Mouse (Mus musculus) ES-E14 (cell line): ENCODE results near the gene Kif20b. TPM values are rescaled to one million over a fixed set of nuclear protein-coding genes. Genes with fewer than 3 reads are reported as not detected.
A peak's percentile ranks its signal among the peaks of the same experiment; 100 is the strongest.

ENCODE experiments used
- DNase-seq: peaks from one replicate; pipeline ENCODE4 v3.0.0-alpha.2; 2013; ENCODE audit warnings: low read depth, low spot score
- H3K27ac ChIP-seq: 2 replicates; pipeline ENCODE4 v1.5.1; 2012; ENCODE audit warnings: low read depth, mild to moderate bottlenecking, low read length, moderate library complexity, mixed read lengths; ENCODE audit not compliant: poor library complexity, insufficient read depth, severe bottlenecking
- H3K36me3 ChIP-seq: 2 replicates; pipeline ENCODE4 v1.6.1; 2012; ENCODE audit warnings: mild to moderate bottlenecking, low read length, moderate library complexity, mixed read lengths; ENCODE audit not compliant: control insufficient read depth, poor library complexity, insufficient read depth, severe bottlenecking
- H3K4me1 ChIP-seq, 2 experiments: fragments of 150-350 bp in 1 of 2; sonication (generic) in 1 of 2; 2 replicates each; pipeline ENCODE4 v1.6.1; 2012; ENCODE audit warnings: low read length in 2 of 2, mild to moderate bottlenecking in 1 of 2, mixed read lengths in 1 of 2; ENCODE audit not compliant: control insufficient read depth in 2 of 2, insufficient read depth in 2 of 2, poor library complexity in 1 of 2
- H3K4me3 ChIP-seq, 2 experiments: fragments of 150-350 bp in 1 of 2; sonication (generic) in 1 of 2; 2 replicates each; pipeline ENCODE4 v1.5.1; 2012; ENCODE audit warnings: low read length in 2 of 2, low read depth in 1 of 2, mild to moderate bottlenecking in 1 of 2, mixed read lengths in 1 of 2; ENCODE audit not compliant: insufficient read depth in 1 of 2, poor library complexity in 1 of 2, severe bottlenecking in 1 of 2
- H3K9ac ChIP-seq: 2 replicates; pipeline ENCODE4 v1.6.1; 2012; ENCODE audit warnings: low read depth, mild to moderate bottlenecking, low read length, mixed read lengths; ENCODE audit not compliant: poor library complexity, insufficient read depth, severe bottlenecking
- H3K9me3 ChIP-seq: fragments of 150-350 bp; sonication (generic); 2 replicates; pipeline ENCODE4 v1.6.1; 2012; ENCODE audit warnings: low read depth, mild to moderate bottlenecking, low read length; ENCODE audit not compliant: control insufficient read depth, insufficient read depth
- CHD2 ChIP-seq: IDR thresholded peaks from 2 replicates; pipeline ENCODE4 v1.6.1; 2014; ENCODE audit warnings: mild to moderate bottlenecking, low read depth, low read length, inconsistent platforms
- HCFC1 ChIP-seq: IDR thresholded peaks from 2 replicates; pipeline ENCODE4 v1.6.1; 2012; ENCODE audit warnings: low read length, inconsistent platforms, borderline replicate concordance; ENCODE audit not compliant: insufficient read depth
- MAFK ChIP-seq: IDR thresholded peaks from 2 replicates; pipeline ENCODE4 v1.6.1; 2014; ENCODE audit warnings: mild to moderate bottlenecking, low read depth, low read length, inconsistent platforms; ENCODE audit not compliant: insufficient read depth
- ZC3H11A ChIP-seq: IDR thresholded peaks from 2 replicates; pipeline ENCODE4 v1.6.1; 2012; ENCODE audit warnings: low read depth, mild to moderate bottlenecking, inconsistent platforms, low read length, borderline replicate concordance
- ZNF384 ChIP-seq: IDR thresholded peaks from 2 replicates; pipeline ENCODE4 v1.6.1; 2012; ENCODE audit warnings: low read depth, low read length, inconsistent platforms
- in situ Hi-C, 2 experiments: fragments of 600-800 bp; cut with MboI; formaldehyde crosslinking; loops; one replicate each; pipeline ENCODE4 v1.15.1; 2025; ENCODE audit warnings: low sequenced_read_pairs in 2 of 2, inconsistent platforms in 1 of 2; ENCODE audit not compliant: unreplicated experiment in 2 of 2
- total RNA-seq: library from RNA; depleted of rRNA; stranded (reverse); fragments of 300-350 nt; gene quantifications from 2 replicates; pipeline ENCODE4 v1.2.3, GENCODE M21; 2012; rRNA removed

Kif20b gene
- total RNA-seq, 1 experiment, result 68.0 TPM

- Histone ChIP-seq H3K9me3 (no peaks in the 10 kb centered on the region), H3K4me3 (no peak overlapping the region), H3K4me1 (no peaks in the 10 kb centered on the region), H3K36me3 (no peaks in the 10 kb centered on the region), H3K9ac (no peak overlapping the region), H3K27ac (no peak overlapping the region)
- no peak for DNase-seq
- TF ChIP-seq CHD2, result no peak
- no peak for TF ChIP-seq ZC3H11A
- no peak for TF ChIP-seq MAFK
- TF ChIP-seq ZNF384, result no peak
- TF ChIP-seq HCFC1, result no peak
- in situ Hi-C loops, result loop anchor here in 1 of 2 experiments (25.0 kb wide), 1 partner anchor 1097 kb away; the partner anchor contains the start of gene Rpp30
Measured at GRCm38 (mm10) chr19:34990443-34990842, 68.3 kb downstream of the Kif20b start.

DNA sequence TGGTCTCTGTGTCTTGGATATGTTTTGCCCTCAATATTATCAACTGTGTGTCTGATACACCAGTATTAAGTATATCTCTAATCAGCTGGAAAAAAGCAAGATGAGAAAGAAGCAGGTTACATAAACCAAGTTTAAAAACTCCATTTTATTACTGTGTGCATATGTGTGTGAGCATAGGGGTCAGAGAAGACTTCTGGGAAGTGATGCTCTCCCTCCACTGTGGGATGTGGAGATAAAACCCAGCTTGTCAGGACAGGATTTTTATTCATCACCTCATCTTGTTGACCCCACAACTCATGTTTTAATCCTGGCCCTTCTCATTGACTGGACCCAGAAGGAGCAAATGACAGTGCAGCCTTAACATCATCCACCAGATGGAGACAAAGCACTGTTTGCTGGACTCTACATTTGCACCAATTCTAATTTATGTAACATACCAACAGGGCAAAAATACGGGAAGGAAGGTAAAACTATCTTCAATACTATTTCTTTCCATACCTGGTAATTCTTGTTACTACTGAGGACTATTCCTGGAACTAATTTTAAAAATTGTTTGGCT, 70.9 kb downstream of the Kif20b start:
- in situ Hi-C loops, result loop anchor here in 1 of 2 experiments (25.0 kb wide), 1 partner anchor 1094 kb away; the partner anchor contains the start of gene Rpp30
- H3K36me3 ChIP-seq, result no peaks in the 10 kb centered on the region
- no peak overlapping the region for H3K9ac ChIP-seq
- DNase-seq, result peak; percentile 24
- no peaks in the 10 kb centered on the region for H3K9me3 ChIP-seq
- no peak overlapping the region for H3K4me3 ChIP-seq
- no peaks in the 10 kb centered on the region for H3K4me1 ChIP-seq
- H3K27ac ChIP-seq, result no peak overlapping the region
- TF ChIP-seq ZC3H11A (peak; percentile 89), CHD2 (no peak)

GRCm38 (mm10) chr19:35015058-35015457, 92.9 kb downstream of the Kif20b start:
- H3K36me3 ChIP-seq, result no peaks in the 10 kb centered on the region
- H3K9me3 ChIP-seq, result no peaks in the 10 kb centered on the region
- no peaks in the 10 kb centered on the region for H3K4me1 ChIP-seq
- in situ Hi-C loops, result no loop called here
- no peak for TF ChIP-seq ZNF384
- H3K9ac ChIP-seq, result no peak overlapping the region
- DNase-seq, result no peak
- H3K4me3 ChIP-seq, result no peak overlapping the region
- H3K27ac ChIP-seq, result no peak overlapping the region

DNA sequence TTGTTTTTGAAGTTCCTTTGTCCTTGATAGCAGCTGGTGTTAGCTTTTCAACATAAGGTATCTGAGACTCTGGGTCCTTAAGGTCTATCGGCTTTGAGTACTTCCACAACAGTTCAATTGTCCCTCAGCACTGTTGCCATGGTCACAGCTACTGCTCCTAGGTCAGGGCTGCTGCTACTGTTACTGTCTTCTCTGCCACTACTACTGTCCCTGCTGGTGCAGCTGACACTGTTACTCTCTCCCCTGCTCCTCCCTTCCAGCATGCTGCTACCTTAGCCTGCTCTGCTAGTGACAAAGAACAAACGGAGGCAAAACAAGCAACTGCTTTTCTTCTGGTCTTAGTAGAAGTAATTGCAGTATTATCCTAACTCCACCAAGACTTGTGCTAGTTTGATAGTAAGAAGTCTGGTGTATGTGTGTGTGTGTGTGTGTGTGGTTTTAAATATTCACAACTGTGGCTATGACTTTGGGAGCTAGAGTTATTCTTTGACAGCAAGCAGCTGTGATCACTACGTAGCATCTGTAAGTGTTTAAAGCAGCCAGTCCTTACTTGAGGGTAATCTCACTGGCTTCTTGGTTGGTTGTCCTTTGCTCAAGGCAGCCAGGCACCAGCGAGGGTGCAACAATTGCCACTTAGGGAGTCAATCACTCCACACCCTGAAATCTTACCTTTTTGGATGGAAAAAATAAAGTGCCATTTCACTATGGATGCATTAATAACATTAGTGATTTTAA, 95.5 kb downstream of the Kif20b start:
- in situ Hi-C loops, result no loop called here

GRCm38 (mm10) chr19:35018209-35018581, 96.0 kb downstream of the Kif20b start:
- TF ChIP-seq ZC3H11A, result no peak
- no peak for TF ChIP-seq MAFK
- no peak for TF ChIP-seq ZNF384
- no peak for TF ChIP-seq CHD2
- no peak for TF ChIP-seq HCFC1
- H3K4me3 ChIP-seq, result no peak overlapping the region
- H3K4me1 ChIP-seq, result no peaks in the 10 kb centered on the region
- H3K9ac ChIP-seq, result no peak overlapping the region
- H3K27ac ChIP-seq, result no peak overlapping the region
- in situ Hi-C loops, result no loop called here
- H3K36me3 ChIP-seq, result no peaks in the 10 kb centered on the region
- no peak for DNase-seq
- H3K9me3 ChIP-seq, result no peaks in the 10 kb centered on the region

More for the DNA sequence above, 95.5 kb downstream of the Kif20b start:
- Histone ChIP-seq H3K4me3 (no peak overlapping the region), H3K27ac (no peak overlapping the region), H3K9me3 (no peaks in the 10 kb centered on the region), H3K4me1 (no peaks in the 10 kb centered on the region), H3K36me3 (no peaks in the 10 kb centered on the region), H3K9ac (no peak overlapping the region)
- TF ChIP-seq ZNF384, result no peak
- no peak for TF ChIP-seq CHD2
- no peak for TF ChIP-seq ZC3H11A
- TF ChIP-seq MAFK, result no peak
- TF ChIP-seq HCFC1, result no peak
- DNase-seq, result no peak

Other genes with a start within 250 kb of the Kif20b start
- 0.13 and 0.16 TPM in 2 replicates for gene Slc16a12, start 175.1 kb upstream of the Kif20b start, total RNA-seq
- 6.9 TPM in 2 replicates for gene Pank1, start 42.9 kb upstream of the Kif20b start, total RNA-seq